Mouse (Mus musculus) liver, embryonic 14.5 days (tissue): Measurements from ENCODE around the gene Carm1.

Experiments
- CTCF ChIP-seq: IDR thresholded peaks from 2 replicates; pipeline ENCODE4 v1.5.1; 2016; ENCODE audit warnings: antibody characterized with exemption, low read depth, control low read depth
- EP300 ChIP-seq: IDR thresholded peaks from 2 replicates; pipeline ENCODE4 v1.6.1; 2016; ENCODE audit warnings: antibody characterized with exemption, low read depth

DNA sequence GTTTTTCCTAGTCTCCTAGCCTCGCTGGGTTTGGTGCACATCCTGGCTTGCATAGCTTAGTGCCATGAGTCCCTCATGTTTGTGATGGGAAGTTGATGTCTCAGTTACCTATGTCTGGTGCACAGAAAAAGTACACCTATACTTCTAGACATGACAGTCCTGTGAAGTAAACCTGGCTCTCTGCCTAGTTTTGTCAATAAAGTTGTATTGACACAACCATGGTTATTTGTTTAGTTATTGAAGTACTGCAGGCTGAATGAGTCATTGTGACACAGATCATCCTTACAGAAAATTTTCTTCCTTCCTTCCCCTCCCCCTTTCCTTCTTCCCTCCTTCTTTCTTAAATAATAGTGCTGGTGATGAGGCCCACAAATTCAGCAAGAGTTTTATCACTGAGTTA lies 17.7 kb downstream of the Carm1 start:
- no peak for TF ChIP-seq EP300
- TF ChIP-seq CTCF = no peak
